Mouse (Mus musculus): ENCODE results near the gene Hkdc1. TPM values are rescaled to one million over a fixed set of nuclear protein-coding genes. Genes with fewer than 3 reads are reported as not detected.
"Not testable (repeated sequence)": the region's sequence is repeated elsewhere in the genome, so short reads cannot be mapped to it uniquely, and the experiment has no call there.

Hkdc1 gene
- total RNA-seq (2021) = 1 to 10 TPM; 3.1 to 3.2 TPM
- long read RNA-seq, experiment 1, partial matches to known transcripts = 4 of 5 reads
- long read RNA-seq, experiment 1, other reads (novel, unspliced or antisense) = 1 of 5 reads
- long read RNA-seq, experiment 2, partial matches to known transcripts = 1 of 2 reads
- long read RNA-seq, experiment 2, other reads (novel, unspliced or antisense) = 1 of 2 reads

- TF ChIP-seq CTCF (conservative IDR thresholded peaks at IDR 0.05) = no peak
- H3K27ac ChIP-seq = no peak within 1 kb of the TSS
- DNase-seq (ENCODE audit: low spot score in 2 of 2) = no peak
- H3K4me3 ChIP-seq = no peak within 1 kb of the TSS
These were observed at the start of gene Hkdc1 for GRCm38 (mm10) chr10:62422255-62422654. Gene Hkdc1, minus strand, starts transcription at chr10:62422491.

DNA sequence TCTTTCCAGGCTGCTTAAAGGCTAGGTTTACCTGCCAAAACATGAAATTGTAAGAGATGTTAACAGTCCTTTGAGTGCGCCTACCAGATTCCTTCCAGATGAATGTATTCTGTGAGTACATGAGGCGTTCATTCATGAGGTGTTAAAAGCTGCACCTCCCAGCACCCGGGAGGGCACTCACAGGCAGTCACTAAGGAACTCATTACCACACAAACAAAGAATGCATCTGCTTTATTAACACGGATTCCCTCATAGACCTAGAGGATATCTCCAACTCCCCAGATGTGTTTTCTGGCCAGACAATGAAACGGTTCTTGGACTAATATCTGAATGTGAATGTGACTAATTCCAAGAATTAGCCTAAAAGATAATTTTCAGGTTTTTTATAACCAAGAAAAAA, 48.8 kb upstream of the Hkdc1 start:
- Histone ChIP-seq H3K4me3 (no peak overlapping the region), H3K27ac (no peak overlapping the region)
- no peak for TF ChIP-seq CTCF (conservative IDR thresholded peaks at IDR 0.05)
- no peak for DNase-seq (ENCODE audit: low spot score in 2 of 2)

DNA sequence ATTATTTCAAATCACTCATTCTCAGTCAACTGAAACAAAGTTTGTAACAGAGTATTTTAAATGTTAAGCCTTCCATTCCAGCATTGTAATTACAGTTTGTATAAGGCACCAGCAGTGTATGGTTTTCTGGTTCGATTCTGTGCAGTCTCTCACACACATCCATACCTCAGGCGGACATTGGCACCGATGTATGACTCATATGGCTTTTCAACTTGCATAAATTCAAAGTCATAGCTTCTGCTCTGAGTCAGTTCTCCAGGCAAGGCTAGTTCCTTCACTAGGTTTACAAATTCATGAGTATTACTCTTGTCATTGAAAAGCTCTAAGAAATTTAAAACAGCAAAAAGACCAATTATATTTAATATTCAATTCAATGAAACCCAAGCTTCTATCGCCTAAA, 47.4 kb upstream of the Hkdc1 start:
- Histone ChIP-seq H3K4me3 (no peak overlapping the region), H3K27ac (no peak overlapping the region)
- no peak for DNase-seq (ENCODE audit: low spot score in 2 of 2)
- no peak for TF ChIP-seq CTCF (conservative IDR thresholded peaks at IDR 0.05)

DNA sequence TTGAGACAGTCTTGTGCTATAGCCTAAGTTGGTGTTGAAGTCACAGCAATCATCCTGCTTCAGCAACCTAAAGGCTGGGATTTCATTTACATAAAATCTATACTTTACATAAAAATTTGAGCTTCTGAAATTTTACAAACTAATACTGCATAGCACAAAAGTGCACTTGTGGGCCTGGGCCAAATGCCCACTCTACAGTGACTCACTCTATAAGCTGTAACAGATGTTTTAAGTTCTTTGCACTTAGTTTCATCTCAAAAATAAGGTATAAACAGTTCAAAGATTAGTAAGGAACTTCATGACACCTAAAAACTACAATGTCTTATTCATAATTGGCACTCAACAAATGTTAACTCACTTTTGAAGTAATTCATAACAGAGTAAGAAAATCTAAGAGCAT, 39.0 kb upstream of the Hkdc1 start:
- no peak for DNase-seq (ENCODE audit: low spot score in 2 of 2)
- TF ChIP-seq CTCF (conservative IDR thresholded peaks at IDR 0.05) = no peak
- H3K4me3 ChIP-seq = no peak overlapping the region
- H3K27ac ChIP-seq = no peak overlapping the region

DNA sequence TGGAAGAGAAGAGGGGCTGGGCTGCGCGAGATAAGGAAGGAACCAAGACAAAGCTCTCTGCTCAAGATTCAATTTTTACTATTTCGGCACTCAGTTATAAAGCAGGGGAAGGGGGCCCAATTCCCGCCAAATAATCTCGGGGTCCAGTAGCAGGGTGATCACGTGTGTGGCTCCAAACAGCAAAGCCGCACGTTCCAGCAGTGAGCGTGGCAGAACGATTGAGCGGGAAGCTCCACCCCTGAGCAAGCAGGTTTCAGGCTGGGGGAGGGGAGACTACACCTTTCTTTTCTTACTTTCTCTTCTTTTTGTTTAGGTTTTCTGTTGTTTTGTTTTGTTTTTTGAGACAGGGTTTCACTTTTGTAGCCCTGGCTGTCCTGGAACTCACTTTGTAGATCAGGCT, 29.7 kb upstream of the Hkdc1 start:
- H3K27ac ChIP-seq; H3K4me3 ChIP-seq; DNase-seq (ENCODE audit: low spot score in 2 of 2): not testable (repeated sequence)

GRCm38 (mm10) chr10:62450280-62450640, 28.0 kb upstream of the Hkdc1 start:
- Histone ChIP-seq H3K27ac (peak overlapping the region; percentile 100), H3K4me3 (peak overlapping the region; percentile 79)
- DNase-seq (ENCODE audit: low spot score in 2 of 2) = no peak
- no peak for TF ChIP-seq CTCF (conservative IDR thresholded peaks at IDR 0.05)

- H3K4me3 ChIP-seq = peak within 1 kb of the TSS; percentile 79
- no peak for TF ChIP-seq CTCF (conservative IDR thresholded peaks at IDR 0.05)
- H3K27ac ChIP-seq = peak within 1 kb of the TSS; percentile 100
- peak; percentile 86 to 93 for DNase-seq (ENCODE audit: low spot score in 2 of 2)
These were observed 27.3 kb upstream of the Hkdc1 start, which contains the start of the genes 4930507D05Rik and Supv3l1 for GRCm38 (mm10) chr10:62449364-62450279. Gene 4930507D05Rik, plus strand, starts transcription at chr10:62449489. Gene Supv3l1, minus strand, starts transcription at chr10:62449738.

- no peak overlapping the region for H3K27ac ChIP-seq
- H3K4me3 ChIP-seq = no peak overlapping the region
- DNase-seq (ENCODE audit: low spot score in 2 of 2) = no peak
- no peak for TF ChIP-seq CTCF (conservative IDR thresholded peaks at IDR 0.05)
These were observed 8.1 kb upstream of the Hkdc1 start for GRCm38 (mm10) chr10:62430427-62430826.

DNA sequence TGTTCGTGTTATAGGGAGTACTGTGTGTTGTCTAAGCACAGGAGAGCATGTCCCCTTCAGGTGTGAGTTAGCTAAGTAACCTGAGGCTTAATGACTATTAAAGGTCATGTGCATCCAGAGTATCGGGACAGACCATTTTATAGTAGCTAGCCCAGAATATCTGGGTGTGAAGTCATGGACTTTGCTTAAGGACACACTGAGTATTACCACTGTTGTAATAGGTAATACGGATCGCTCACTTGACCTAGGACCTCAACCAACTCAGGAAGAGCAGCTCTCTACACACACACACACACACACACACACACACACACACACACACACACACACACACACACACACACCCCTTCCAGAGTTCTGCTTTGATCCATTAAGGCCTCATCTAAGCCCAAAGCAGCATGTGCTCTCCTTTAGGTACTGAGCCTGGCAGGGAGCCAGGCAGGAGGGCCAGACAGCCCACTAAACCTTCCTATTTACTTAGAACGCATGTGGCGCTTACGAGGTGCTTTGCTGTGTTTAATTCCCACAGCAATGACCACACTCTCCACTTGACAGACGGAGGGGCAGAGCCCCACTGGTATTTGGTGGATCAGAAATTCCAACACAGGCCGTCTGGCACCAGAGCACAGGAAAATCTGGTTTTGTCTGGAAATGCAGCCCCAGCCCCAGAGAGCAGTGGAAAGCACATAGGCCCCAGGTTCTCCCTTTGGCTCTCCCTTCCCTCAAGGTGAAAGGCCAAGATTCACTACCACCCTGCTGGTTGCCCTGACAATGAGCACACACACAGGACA, 3.0 kb upstream of the Hkdc1 start:
- H3K27ac ChIP-seq = no peak overlapping the region
- no peak for DNase-seq (ENCODE audit: low spot score in 2 of 2)
- H3K4me3 ChIP-seq = no peak overlapping the region
- no peak for TF ChIP-seq CTCF (conservative IDR thresholded peaks at IDR 0.05)

DNA sequence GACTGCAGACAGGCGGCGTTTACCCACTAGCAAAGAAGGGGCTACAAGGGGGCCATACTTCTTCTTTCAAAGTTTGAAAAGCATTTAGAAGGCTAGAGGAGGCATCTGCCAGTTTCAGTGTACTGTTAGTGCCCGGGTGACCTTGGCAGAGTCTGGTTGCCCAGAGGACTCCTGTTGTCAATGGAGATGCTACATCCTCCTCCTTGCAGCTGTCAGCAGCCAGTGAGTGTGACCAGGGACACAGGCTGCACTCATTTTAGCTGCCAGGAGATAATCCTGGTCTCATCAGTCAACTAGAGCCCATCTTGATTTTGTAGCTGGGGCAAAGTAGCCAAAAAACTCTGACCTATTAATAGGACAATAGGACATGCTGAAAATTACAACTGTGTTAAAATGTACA, 1.2 kb downstream of the Hkdc1 start:
- H3K27ac ChIP-seq = no peak overlapping the region
- no peak for TF ChIP-seq CTCF (conservative IDR thresholded peaks at IDR 0.05)

GRCm38 (mm10) chr10:62420399-62420798, 1.9 kb downstream of the Hkdc1 start:
- no peak for DNase-seq (ENCODE audit: low spot score in 2 of 2)
- no peak for TF ChIP-seq CTCF (conservative IDR thresholded peaks at IDR 0.05)
- no peak overlapping the region for H3K4me3 ChIP-seq
- H3K27ac ChIP-seq = no peak overlapping the region

More for the DNA sequence above, 1.2 kb downstream of the Hkdc1 start:
- H3K4me3 ChIP-seq = no peak overlapping the region
- DNase-seq (ENCODE audit: low spot score in 2 of 2) = no peak

DNA sequence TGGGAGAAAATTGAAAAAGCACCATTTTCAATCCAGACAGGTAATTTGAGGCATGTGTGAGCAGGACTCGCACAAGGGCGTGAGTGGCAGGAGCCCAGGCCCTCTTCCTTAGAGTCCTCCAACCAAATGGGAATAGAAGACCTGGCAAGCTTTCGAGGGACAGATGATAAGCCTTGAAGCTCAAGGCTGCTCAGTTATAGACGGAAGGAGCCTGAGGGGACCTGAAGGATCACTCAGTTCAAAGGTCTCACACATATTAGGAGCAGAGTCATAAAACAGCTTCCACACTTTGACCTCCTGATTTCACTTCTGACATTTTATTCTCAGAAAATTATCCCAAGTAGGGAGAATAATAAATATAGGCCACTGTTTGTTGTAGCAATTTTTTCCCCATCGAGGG, 2.9 kb downstream of the Hkdc1 start:
- no peak for TF ChIP-seq CTCF (conservative IDR thresholded peaks at IDR 0.05)
- no peak for DNase-seq (ENCODE audit: low spot score in 2 of 2)
- Histone ChIP-seq H3K4me3 (no peak overlapping the region), H3K27ac (no peak overlapping the region)

DNA sequence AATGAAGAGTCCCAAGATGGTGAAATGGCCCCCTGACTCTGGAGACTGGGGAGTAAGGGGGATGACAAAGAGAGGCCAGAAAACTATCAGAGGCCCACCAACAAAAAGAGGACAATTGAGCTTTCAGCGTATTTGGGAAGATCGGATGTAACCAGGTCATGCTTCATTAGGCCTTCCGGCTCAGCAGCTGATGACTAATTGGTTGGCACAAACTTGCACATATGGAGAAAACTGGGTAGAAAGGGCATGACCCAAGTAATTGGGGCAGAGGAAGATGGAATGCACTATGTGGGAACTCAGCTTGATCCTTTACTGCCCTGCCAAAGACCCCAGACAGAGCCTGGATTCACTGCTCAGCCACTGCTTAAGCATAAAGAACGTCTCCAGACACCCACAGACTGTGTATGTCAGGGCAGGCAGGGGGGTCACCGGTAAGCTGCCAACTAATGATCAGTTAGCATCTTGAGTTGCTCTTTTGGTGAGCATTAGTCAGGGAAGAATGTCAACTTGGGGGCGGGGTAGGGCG, 3.4 kb downstream of the Hkdc1 start:
- no peak for DNase-seq (ENCODE audit: low spot score in 2 of 2)
- Histone ChIP-seq H3K27ac (no peak overlapping the region), H3K4me3 (no peak overlapping the region)
- no peak for TF ChIP-seq CTCF (conservative IDR thresholded peaks at IDR 0.05)
